Mouse (Mus musculus) gastrocnemius, adult 2 months (tissue): Measurements from ENCODE around the gene Gstt4. TPM values are rescaled to one million over a fixed set of nuclear protein-coding genes. Genes with fewer than 3 reads are reported as not detected.

Source experiments
- DNase-seq: peaks from one replicate; pipeline ENCODE4 v3.0.0; 2022
- H3K27ac ChIP-seq: fragments of 200-600 bp; 2 replicates; pipeline ENCODE4 v1.8.1; 2022; ENCODE audit warnings: mild to moderate bottlenecking
- H3K4me3 ChIP-seq: fragments of 200-600 bp; 2 replicates; pipeline ENCODE4 v1.8.1; 2022; ENCODE audit warnings: mild to moderate bottlenecking, moderate library complexity
- CTCF ChIP-seq: fragments of 200-600 bp; IDR thresholded peaks from 2 replicates; pipeline ENCODE4 v1.8.1; 2022; ENCODE audit warnings: antibody characterized with exemption, mild to moderate bottlenecking, moderate library complexity
- intact Hi-C: fragments of 180-260 bp; cut with DNase I; formaldehyde crosslinking; loops from one replicate; pipeline ENCODE4 v1.15.1; 2025
- total RNA-seq, 2 experiments: library from RNA; stranded (reverse); gene quantifications; 2 replicates each; pipeline ENCODE4 v1.2.3; 2021

Gene Gstt4
- total RNA-seq, 2 experiments from 2014 or later: not detected

GRCm38 (mm10) chr10:75833456-75834080 is 11.2 kb upstream of the Gstt4 start:
- H3K4me3 ChIP-seq: peak overlapping the region; percentile 80
- peak; percentile 39 for DNase-seq
- intact Hi-C loops: loop anchor here (2.0 kb wide), 1 partner anchor 61 kb away; the partner anchor contains the start of gene Ddt
- peak overlapping the region; percentile 89 for H3K27ac ChIP-seq
- TF ChIP-seq CTCF: no peak

DNA sequence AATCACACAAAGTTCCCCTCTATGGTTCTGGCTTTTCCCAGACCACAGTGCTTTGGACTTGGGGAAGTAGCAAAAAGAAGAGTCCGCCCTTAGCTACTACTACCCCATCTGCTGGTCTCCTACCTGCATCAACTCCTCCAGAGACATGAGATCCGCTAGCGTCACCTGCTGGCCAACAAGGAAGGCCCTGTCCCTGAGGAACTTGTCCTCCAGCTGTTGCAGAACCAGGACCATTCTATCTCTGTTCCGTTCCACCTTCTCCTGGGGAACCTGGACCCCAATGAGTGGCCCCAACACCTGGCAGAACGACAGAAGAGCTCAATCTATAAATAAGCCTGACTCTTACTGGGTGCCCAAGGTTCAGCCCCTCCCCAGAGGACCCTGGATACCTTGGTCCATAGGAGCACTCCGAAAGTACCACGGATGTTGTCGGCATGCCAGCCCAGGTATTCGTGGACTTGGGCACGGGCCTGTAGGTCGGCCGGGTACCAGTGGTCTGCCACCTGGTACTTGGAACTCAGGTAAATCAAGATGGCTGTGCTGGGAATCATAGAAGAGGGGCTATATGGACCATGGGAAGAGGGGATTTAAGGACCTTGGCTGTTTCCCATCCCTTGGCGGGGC is 10.0 kb upstream of the Gstt4 start:
- TF ChIP-seq CTCF: peak; percentile 90
- no peak overlapping the region for H3K4me3 ChIP-seq
- intact Hi-C loops: loop anchor here (1.0 to 2.0 kb wide), 2 partner anchors 60 to 87 kb away; partner anchors contain the start of gene Ddt
- peak; percentile 83 for DNase-seq
- peak overlapping the region; percentile 89; the same call in 1 of the 2 replicates for H3K27ac ChIP-seq

DNA sequence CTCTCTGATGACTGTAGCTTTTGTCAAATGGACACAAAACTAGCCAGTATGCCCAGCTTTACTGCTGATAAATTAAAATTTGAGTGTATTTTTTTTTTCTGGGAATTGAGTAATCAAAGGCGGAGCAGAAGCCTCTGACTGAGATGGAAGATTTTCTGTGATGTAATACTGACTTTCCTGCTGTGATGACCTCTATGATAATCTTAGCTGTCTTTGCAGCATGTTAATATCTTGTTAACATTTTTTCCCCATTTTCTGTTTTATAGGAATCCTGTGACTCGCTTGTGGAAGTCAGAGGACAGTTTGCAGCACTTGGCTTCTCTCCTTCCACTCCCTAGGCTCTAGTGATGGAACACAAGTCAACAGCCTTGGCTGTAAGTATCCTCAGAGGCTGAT is 7.9 kb upstream of the Gstt4 start:
- Histone ChIP-seq H3K4me3 (no peak overlapping the region), H3K27ac (peak overlapping the region; percentile 28; the same call in 1 of the 2 replicates)
- intact Hi-C loops: no loop called here
- TF ChIP-seq CTCF: no peak
- DNase-seq: no peak

GRCm38 (mm10) chr10:75829529-75830274 is 7.4 kb upstream of the Gstt4 start:
- intact Hi-C loops: no loop called here
- no peak for DNase-seq
- H3K27ac ChIP-seq: peak overlapping the region; percentile 28; the same call in 1 of the 2 replicates
- no peak overlapping the region for H3K4me3 ChIP-seq
- no peak for TF ChIP-seq CTCF

DNA sequence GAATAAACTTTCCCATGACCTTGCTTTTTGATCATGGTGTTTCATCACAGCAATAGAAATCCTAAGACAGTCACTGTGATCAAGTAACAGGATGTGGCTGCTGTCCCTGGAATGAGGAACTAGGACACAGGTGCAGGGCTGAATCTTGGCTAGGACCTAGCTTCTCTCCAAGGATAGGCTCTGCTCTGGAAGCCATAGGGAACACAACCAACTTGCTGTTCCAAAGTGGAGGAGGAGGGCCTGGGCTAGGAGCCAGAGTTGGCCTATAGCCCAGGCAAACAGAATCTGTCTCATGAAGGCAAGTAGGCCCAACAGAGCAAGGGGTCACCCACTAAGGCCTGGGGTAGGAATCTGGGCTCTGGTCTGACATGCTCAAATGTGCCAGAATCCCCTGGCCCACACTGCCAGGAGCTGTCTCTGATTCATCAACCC is 6.2 kb upstream of the Gstt4 start:
- intact Hi-C loops: no loop called here
- DNase-seq: peak; percentile 93
- peak overlapping the region; percentile 91 for H3K27ac ChIP-seq
- no peak for TF ChIP-seq CTCF
- no peak overlapping the region for H3K4me3 ChIP-seq

DNA sequence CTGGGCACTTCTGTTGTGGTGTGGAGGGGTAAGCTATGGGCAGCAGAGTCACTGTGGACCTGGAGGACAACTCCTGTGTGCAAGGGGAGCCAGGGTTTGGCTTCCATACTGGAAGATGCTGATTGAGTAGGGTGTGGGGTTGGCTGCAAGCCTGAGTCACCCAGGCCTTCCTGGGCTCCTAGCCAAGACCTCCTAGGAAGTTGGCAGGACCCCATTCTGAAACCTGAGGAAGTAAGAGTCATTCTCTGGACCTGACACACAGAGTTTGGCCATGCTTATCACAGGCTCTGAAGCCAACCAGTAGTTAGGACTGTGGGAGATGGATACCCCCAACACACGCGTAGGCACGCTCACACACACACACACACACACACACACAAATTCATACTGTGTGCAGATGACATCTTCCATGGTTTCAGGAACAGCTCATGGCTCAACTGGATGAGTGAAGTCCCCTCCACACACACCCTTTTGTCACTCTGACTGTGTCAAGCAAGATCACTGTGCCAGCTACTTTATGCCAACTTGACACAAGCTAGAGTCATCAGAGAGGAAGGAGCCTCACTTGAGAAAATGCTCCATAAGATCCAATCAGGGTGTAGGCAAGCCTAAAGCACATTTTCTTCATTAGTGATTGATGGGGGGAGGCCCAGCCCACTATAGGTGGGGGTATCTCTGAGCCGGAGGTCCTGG is 5.5 kb upstream of the Gstt4 start:
- no peak overlapping the region for H3K4me3 ChIP-seq
- intact Hi-C loops: no loop called here
- peak overlapping the region; percentile 91 for H3K27ac ChIP-seq
- no peak for TF ChIP-seq CTCF
- peak; percentile 85 for DNase-seq

- intact Hi-C loops: no loop called here
- DNase-seq: no peak
Measured at GRCm38 (mm10) chr10:75824530-75824929, 2.2 kb upstream of the Gstt4 start.

DNA sequence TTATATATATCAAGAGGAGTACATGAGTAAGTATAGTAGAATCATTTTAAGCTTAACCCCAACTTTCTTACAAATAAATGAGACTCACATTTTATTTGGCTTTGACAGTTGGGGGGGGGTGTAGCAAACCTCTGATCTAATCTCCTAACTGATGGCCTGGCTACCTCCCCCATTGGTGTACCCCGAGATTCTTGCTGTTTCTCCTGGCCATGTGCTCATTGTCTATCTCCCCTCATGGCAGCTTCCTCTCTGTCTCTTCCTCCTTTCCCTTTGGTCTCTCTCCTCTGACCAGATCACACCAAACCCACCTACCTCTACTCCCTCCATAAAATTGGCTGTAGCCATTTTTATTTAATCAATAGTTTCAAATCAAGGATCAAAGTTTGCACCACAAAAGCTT is 1.4 kb upstream of the Gstt4 start:
- no peak for TF ChIP-seq CTCF
- no peak for DNase-seq
- intact Hi-C loops: no loop called here
- no peak overlapping the region for H3K27ac ChIP-seq
- H3K4me3 ChIP-seq: no peak overlapping the region

More at GRCm38 (mm10) chr10:75824530-75824929, 2.2 kb upstream of the Gstt4 start:
- Histone ChIP-seq H3K27ac (no peak overlapping the region), H3K4me3 (no peak overlapping the region)
- TF ChIP-seq CTCF: no peak

GRCm38 (mm10) chr10:75819882-75820281 is 2.5 kb downstream of the Gstt4 start:
- intact Hi-C loops: no loop called here
- H3K4me3 ChIP-seq: no peak overlapping the region
- no peak for TF ChIP-seq CTCF
- no peak overlapping the region for H3K27ac ChIP-seq
- no peak for DNase-seq

DNA sequence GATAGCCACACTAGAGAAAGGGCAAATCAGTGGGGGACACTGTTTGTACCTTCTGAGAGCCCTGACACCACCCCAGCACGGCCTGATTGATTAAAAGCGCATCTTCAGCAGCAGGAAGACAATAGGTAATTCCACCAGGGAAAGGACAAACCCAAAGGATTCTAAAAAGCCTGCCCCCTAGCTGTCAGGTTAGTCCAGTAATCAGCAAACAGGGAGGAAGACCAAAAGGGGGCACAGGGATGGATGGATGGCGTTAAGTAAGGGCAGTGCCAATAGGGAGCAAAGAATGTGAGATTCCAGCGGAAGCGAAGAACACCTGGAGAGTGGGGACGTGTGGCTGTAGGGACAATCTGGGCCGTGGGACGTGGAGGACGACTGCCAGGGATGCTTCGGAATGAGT is 3.7 kb downstream of the Gstt4 start:
- intact Hi-C loops: no loop called here
- no peak for DNase-seq
- TF ChIP-seq CTCF: no peak; the same call in 1 of the 2 replicates
- Histone ChIP-seq H3K4me3 (no peak overlapping the region), H3K27ac (no peak overlapping the region)

DNA sequence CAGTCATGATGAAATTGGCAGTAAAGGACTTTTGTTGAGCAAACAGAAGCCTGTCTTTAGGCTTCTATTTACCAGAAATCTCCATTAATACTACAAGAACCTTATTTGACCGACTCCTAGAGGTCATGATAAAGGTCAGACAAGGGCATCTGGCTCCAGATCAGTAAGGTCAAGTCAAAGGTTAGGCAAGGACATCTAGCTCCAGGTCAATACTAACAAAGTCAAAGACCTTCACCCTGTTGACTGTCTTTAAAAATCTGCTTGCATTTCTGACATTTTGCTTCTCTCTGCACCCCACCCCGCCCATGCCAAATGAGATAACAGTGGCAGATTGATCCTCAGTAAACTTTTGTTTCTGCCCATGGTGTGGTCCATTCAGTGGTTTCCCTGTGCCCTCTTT is 18.1 kb downstream of the Gstt4 start:
- Histone ChIP-seq H3K4me3 (no peak overlapping the region), H3K27ac (no peak overlapping the region)
- no peak for DNase-seq
- TF ChIP-seq CTCF: no peak
- intact Hi-C loops: no loop called here

- TF ChIP-seq CTCF: no peak
- intact Hi-C loops: no loop called here
- DNase-seq: peak; percentile 82
- Histone ChIP-seq H3K27ac (peak within 1 kb of the TSS; percentile 79), H3K4me3 (peak within 1 kb of the TSS; percentile 75)
Measured at GRCm38 (mm10) chr10:75798176-75798696, 24.1 kb downstream of the Gstt4 start, which contains the start of gene Gstt1. Gene Gstt1 (minus strand): TSS chr10:75798584.
